Mouse (Mus musculus) monocyte, adult 59 days (primary cell): ENCODE measurements around the gene Olfr787. TPM values are rescaled to one million over a fixed set of nuclear protein-coding genes. Genes with fewer than 3 reads are reported as not detected.

Source experiments
- total RNA-seq, 2 experiments: library from RNA; stranded (reverse); gene quantifications; one replicate each; pipeline ENCODE4 v1.2.4; 2023

Gene Olfr787
- total RNA-seq = not detected

GRCm38 (mm10) chr10:129461562-129461961 lies at the start of gene Olfr787:
TSS of gene Olfr787 (plus strand) at chr10:129461862.

DNA sequence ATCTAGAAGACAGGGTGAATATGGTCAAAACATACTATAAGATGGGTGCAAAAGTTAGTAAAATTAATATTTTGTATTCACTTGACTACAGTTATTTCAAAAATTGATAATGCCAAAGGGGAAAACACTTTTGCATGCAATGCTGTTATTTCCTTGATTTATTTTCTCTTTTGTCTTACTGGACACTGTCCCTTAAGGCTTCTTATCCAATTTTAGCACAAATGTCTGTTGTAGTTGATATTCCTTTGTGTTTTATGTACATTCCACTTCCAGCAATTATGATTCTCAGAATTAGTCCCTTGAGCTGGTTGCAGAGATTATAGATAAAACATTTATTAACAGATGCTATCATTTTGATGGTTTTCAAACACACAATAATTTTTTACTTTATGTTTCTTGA lies 34.7 kb upstream of the Olfr787 start, which contains the start of gene Olfr786:
Gene Olfr786 (plus strand): TSS at position 301 of the 400 bp plus-strand sequence.

GRCm38 (mm10) chr10:129470698-129471097 lies 9.0 kb downstream of the Olfr787 start, which contains the start of gene Olfr788:
TSS of gene Olfr788 (plus strand) at chr10:129470998.

DNA sequence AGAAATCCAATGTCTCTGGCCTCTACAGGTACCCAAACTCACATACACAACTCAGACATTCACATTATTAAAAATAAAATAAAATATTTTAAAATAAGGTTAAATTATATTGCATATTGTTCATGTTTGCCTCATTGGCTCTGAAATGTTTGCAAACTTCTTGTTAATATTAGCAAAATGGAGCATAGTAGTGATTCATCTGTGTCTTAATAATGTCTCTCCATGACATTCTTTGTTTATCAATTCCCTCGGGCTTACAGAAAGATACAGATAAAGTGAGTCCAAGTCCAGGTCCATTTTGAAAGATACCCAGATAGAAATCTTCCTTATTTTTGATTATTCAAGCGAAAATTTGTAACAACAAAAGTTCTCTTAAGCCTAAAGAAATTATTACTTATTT lies 22.8 kb downstream of the Olfr787 start, which contains the start of gene Olfr789:
Gene Olfr789 (plus strand): TSS at position 301 of the 400 bp plus-strand sequence.

GRCm38 (mm10) chr10:129498192-129498591 lies 36.5 kb downstream of the Olfr787 start, which contains the start of gene Olfr790:
TSS of gene Olfr790 (plus strand) at chr10:129498492.

Other genes starting within 250 kb of the Olfr787 start
- not detected for gene Olfr774, start 225.7 kb upstream of the Olfr787 start, total RNA-seq
- gene Olfr775, start 213.4 kb upstream of the Olfr787 start, total RNA-seq = not detected
- not detected for gene Olfr776, start 202.7 kb upstream of the Olfr787 start, total RNA-seq
- gene Olfr777, start 190.4 kb upstream of the Olfr787 start, total RNA-seq = not detected
- not detected for gene Olfr780, start 143.7 kb upstream of the Olfr787 start, total RNA-seq
- not detected for gene Olfr781, start 133.0 kb upstream of the Olfr787 start, total RNA-seq
- gene Olfr782, start 113.0 kb upstream of the Olfr787 start, total RNA-seq = not detected
- not detected for gene Olfr784, start 77.8 kb upstream of the Olfr787 start, total RNA-seq
- gene Olfr785, start 56.4 kb upstream of the Olfr787 start, total RNA-seq = not detected
- gene Olfr786, start 34.6 kb upstream of the Olfr787 start, total RNA-seq = not detected
- not detected for gene Olfr788, start 9.1 kb downstream of the Olfr787 start, total RNA-seq
- not detected for gene Olfr789, start 22.9 kb downstream of the Olfr787 start, total RNA-seq
- not detected for gene Olfr790, start 36.6 kb downstream of the Olfr787 start, total RNA-seq
- gene Olfr791, start 59.9 kb downstream of the Olfr787 start, total RNA-seq = not detected
- not detected for gene Olfr792, start 77.3 kb downstream of the Olfr787 start, total RNA-seq
- not detected for gene Olfr794, start 105.8 kb downstream of the Olfr787 start, total RNA-seq
- gene Olfr796, start 150.7 kb downstream of the Olfr787 start, total RNA-seq = not detected
- gene Olfr798, start 166.1 kb downstream of the Olfr787 start, total RNA-seq = not detected
- not detected for gene Olfr799, start 175.6 kb downstream of the Olfr787 start, total RNA-seq
- gene Olfr800, start 195.8 kb downstream of the Olfr787 start, total RNA-seq = not detected
- not detected for gene Olfr801, start 212.0 kb downstream of the Olfr787 start, total RNA-seq
- not detected for gene Olfr802, start 226.3 kb downstream of the Olfr787 start, total RNA-seq
- not detected for gene Olfr803, start 232.4 kb downstream of the Olfr787 start, total RNA-seq
- gene Olfr804, start 241.3 kb downstream of the Olfr787 start, total RNA-seq = not detected